Mouse (Mus musculus): ENCODE results near the gene Rnf123. TPM values are rescaled to one million over a fixed set of nuclear protein-coding genes. Genes with fewer than 3 reads are reported as not detected.
"Not testable (repeated sequence)": the region's sequence is repeated elsewhere in the genome, so short reads cannot be mapped to it uniquely, and the experiment has no call there.

Rnf123 gene
- polyA plus RNA-seq, 1 experiment: 393 TPM

DNA sequence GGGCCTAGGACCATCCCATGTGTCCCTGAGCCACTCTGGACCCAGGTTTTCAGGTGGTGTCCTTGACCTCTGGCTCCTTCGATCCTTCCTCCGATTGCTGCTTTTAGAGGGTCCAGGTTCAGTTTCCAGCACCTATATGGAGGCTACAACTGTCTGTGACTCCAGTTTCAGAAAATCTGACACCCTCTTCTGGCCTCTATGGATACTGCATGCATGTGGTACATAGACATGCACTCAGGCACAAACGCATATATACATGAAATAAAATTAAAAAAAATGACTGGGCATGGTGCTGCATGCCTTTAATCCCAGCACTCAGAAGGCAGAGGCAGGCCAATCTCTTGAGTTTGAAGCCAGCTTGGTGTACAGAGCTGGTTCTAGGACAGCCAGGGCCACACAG is 55.3 kb downstream of the Rnf123 start:
- WGBS: 96% methylated on average over 3 of the region's 3 CpGs
- H3K4me1 ChIP-seq (ENCODE audit: control insufficient read depth, insufficient read depth, low read length): no peaks in the 10 kb centered on the region
- TF ChIP-seq POLR2A (IDR thresholded peaks at IDR 0.05; ENCODE audit: borderline replicate concordance, control insufficient read depth, low read depth, low read length) (no peak), CTCF (IDR thresholded peaks at IDR 0.05; ENCODE audit: control insufficient read depth, insufficient read depth, low read length) (no peak)
- no peak overlapping the region for H3K4me3 ChIP-seq (replicated peaks; ENCODE audit: control insufficient read depth, low read depth, low read length)
- no peak overlapping the region for H3K27ac ChIP-seq (ENCODE audit: control insufficient read depth, insufficient read depth, low read depth, low read length, poor library complexity)

DNA sequence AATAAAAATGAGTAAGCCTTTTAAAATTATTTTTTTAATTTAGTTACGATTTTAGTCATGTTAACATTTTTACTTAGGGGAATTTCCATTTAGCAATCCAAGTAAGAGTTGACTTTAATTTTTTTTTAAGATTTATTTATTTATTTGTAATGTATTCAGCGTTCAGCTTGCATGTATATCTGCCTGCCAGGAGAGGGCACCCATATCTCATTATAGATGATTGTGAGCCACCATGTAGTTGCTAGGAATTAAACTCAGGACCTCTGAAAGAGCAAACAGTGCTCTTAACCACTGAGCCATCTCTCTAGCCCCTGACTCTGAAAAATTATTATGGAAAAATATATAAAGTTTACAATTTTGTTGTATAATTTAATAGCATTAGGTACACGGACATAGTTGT is 56.6 kb downstream of the Rnf123 start:
- TF ChIP-seq CTCF (IDR thresholded peaks at IDR 0.05; ENCODE audit: control insufficient read depth, insufficient read depth, low read length) (no peak), POLR2A (IDR thresholded peaks at IDR 0.05; ENCODE audit: borderline replicate concordance, control insufficient read depth, low read depth, low read length) (no peak)
- Histone ChIP-seq H3K27ac (ENCODE audit: control insufficient read depth, insufficient read depth, low read depth, low read length, poor library complexity) (no peak overlapping the region), H3K4me3 (replicated peaks; ENCODE audit: control insufficient read depth, low read depth, low read length) (no peak overlapping the region), H3K4me1 (ENCODE audit: control insufficient read depth, insufficient read depth, low read length) (no peaks in the 10 kb centered on the region)
- WGBS: 79% methylated on average over 3 of the region's 3 CpGs

DNA sequence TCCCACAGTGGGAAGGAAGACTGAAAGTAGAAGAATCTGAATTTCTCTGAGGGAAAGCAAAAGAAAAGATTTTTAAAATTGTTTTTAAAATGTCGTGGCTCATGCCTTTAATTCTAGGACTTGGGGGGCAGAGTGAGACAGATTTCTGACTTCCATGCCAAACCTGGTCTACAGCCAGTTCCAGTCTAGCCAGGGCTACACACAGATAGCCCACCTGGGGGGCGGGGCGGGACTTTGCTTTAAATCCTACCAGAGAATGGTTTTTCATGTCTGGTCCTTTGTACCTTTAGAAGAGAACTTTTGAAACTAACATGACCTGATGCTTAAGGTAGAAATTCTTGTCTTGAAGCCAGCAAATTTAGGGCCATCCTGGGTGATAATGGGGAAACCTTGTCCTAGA is 59.9 kb downstream of the Rnf123 start:
- Histone ChIP-seq H3K27ac (ENCODE audit: control insufficient read depth, insufficient read depth, low read depth, low read length, poor library complexity) (no peak overlapping the region), H3K4me3 (replicated peaks; ENCODE audit: control insufficient read depth, low read depth, low read length) (no peak overlapping the region), H3K4me1 (ENCODE audit: control insufficient read depth, insufficient read depth, low read length) (no peaks in the 10 kb centered on the region)
- TF ChIP-seq POLR2A (IDR thresholded peaks at IDR 0.05; ENCODE audit: borderline replicate concordance, control insufficient read depth, low read depth, low read length): no peak
- no peak for TF ChIP-seq CTCF (IDR thresholded peaks at IDR 0.05; ENCODE audit: control insufficient read depth, insufficient read depth, low read length)
- 81% methylated on average over 3 of the region's 3 CpGs for WGBS

DNA sequence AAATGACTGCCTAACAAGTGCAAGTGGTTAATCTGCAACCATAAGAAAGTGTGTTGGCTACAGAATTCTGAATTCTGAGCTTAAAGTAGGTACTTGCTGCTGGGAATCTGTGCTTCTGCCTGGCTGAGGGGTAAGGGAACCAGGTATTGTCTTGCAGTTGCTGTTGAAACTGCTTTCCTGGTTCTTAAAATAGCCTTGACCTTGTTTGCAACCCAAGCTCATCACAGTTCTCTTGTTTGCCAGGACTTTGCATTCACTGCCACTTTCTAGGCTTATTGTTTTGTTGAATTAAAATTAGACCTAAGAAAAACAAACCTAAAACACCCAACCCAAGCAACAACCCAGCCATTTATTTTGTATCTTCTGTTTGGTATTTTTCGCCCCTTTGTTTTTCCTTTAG is 62.4 kb downstream of the Rnf123 start:
- Histone ChIP-seq H3K27ac (ENCODE audit: control insufficient read depth, insufficient read depth, low read depth, low read length, poor library complexity) (no peak overlapping the region), H3K4me3 (replicated peaks; ENCODE audit: control insufficient read depth, low read depth, low read length) (no peak overlapping the region), H3K4me1 (ENCODE audit: control insufficient read depth, insufficient read depth, low read length) (no peaks in the 10 kb centered on the region)
- TF ChIP-seq POLR2A (IDR thresholded peaks at IDR 0.05; ENCODE audit: borderline replicate concordance, control insufficient read depth, low read depth, low read length): no peak
- no peak for TF ChIP-seq CTCF (IDR thresholded peaks at IDR 0.05; ENCODE audit: control insufficient read depth, insufficient read depth, low read length)
- WGBS: 91% methylated on average over 1 of the region's 1 CpGs

DNA sequence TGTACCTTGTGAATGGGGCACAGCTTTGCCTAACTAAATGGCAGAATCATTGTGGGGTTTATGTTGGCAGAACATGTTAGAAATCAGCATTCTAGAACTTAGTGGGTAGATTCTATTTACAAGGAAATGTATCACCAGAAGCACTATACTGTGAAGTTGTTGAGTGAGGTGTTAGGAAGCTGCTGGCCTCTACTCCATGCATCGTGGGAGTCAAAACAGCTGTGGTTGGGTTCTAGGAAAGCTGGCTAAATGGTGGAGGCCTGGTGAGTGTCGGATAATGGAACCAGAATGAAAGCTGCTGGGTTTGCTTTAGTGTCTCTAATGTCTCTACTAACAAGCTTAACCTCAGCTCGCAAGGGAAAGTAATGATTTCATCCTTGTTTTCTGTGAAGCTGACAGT is 66.0 kb downstream of the Rnf123 start:
- Histone ChIP-seq H3K4me3 (replicated peaks; ENCODE audit: control insufficient read depth, low read depth, low read length) (no peak overlapping the region), H3K4me1 (ENCODE audit: control insufficient read depth, insufficient read depth, low read length) (no peaks in the 10 kb centered on the region), H3K27ac (ENCODE audit: control insufficient read depth, insufficient read depth, low read depth, low read length, poor library complexity) (no peak overlapping the region)
- TF ChIP-seq CTCF (IDR thresholded peaks at IDR 0.05; ENCODE audit: control insufficient read depth, insufficient read depth, low read length): no peak
- TF ChIP-seq POLR2A (IDR thresholded peaks at IDR 0.05; ENCODE audit: borderline replicate concordance, control insufficient read depth, low read depth, low read length): no peak
- 94% methylated on average over 3 of the region's 3 CpGs for WGBS

DNA sequence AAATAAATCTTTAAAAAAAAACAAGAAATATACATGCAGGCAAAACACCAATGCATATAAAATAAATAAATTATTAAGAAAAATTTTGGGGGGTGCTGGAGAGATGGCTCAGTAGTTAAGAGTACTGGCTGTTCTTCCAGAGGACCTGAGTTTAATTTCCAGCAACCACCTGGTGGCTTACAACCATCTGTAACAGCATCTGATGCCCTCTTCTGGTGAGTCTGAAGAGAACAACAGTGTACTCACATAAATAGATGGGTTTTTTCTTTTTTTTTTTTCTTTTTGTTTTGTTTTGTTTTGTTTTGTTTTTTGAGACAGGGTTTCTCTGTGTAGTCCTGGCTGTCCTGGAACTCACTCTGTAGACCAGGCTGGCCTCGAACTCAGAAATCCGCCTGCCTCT is 69.6 kb downstream of the Rnf123 start:
- not testable (repeated sequence) for H3K4me3 ChIP-seq (replicated peaks; ENCODE audit: control insufficient read depth, low read depth, low read length); H3K4me1 ChIP-seq (ENCODE audit: control insufficient read depth, insufficient read depth, low read length); H3K27ac ChIP-seq (ENCODE audit: control insufficient read depth, insufficient read depth, low read depth, low read length, poor library complexity)
- WGBS: 98% methylated on average over 2 of the region's 2 CpGs

DNA sequence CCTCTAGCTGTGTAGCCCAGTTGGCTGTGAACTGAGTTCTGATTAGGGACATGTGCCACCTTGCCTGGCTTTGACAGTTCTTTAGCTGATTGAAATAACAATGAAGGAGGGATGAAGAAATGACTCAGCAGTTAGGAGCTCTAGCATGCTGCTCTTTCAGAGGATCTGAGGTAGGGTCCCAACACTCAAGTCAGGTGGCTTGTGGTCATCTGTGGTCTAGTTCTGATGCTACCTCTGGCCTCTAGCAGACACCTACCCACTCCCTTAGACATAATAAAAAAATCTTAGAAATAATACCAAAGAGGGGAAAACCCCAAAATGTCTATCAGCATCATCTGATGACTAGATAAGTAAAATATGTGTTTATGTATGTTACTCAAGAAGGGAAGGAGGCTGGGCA is 72.8 kb downstream of the Rnf123 start:
- Histone ChIP-seq H3K4me1 (ENCODE audit: control insufficient read depth, insufficient read depth, low read length) (no peaks in the 10 kb centered on the region), H3K27ac (ENCODE audit: control insufficient read depth, insufficient read depth, low read depth, low read length, poor library complexity) (no peak overlapping the region), H3K4me3 (replicated peaks; ENCODE audit: control insufficient read depth, low read depth, low read length) (no peak overlapping the region)
- TF ChIP-seq POLR2A (IDR thresholded peaks at IDR 0.05; ENCODE audit: borderline replicate concordance, control insufficient read depth, low read depth, low read length) (no peak), CTCF (IDR thresholded peaks at IDR 0.05; ENCODE audit: control insufficient read depth, insufficient read depth, low read length) (no peak)

DNA sequence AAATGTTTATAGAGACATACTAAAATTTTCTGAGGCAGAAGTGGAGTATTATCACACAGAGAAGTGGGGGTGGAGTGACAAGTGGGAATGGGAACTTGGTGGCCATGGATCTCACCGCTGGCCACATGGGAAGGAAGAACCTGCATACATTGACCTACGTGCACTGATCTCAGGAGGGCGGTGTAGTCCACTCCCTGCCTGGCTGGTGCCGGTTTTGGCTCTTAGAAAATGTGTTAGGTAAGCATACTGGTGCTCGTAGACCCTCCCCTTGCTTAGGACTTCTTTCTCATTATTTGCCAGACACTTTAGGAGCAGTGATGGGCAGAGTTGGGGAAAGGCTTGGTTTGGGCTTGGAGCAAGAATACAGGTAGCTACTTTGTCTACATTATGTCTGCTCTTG is 75.1 kb downstream of the Rnf123 start:
- H3K4me3 ChIP-seq (replicated peaks; ENCODE audit: control insufficient read depth, low read depth, low read length): no peak overlapping the region
- H3K4me1 ChIP-seq (ENCODE audit: control insufficient read depth, insufficient read depth, low read length): no peaks in the 10 kb centered on the region; the same call in 1 of the 2 replicates
- TF ChIP-seq POLR2A (IDR thresholded peaks at IDR 0.05; ENCODE audit: borderline replicate concordance, control insufficient read depth, low read depth, low read length) (no peak), CTCF (IDR thresholded peaks at IDR 0.05; ENCODE audit: control insufficient read depth, insufficient read depth, low read length) (no peak)
- H3K27ac ChIP-seq (ENCODE audit: control insufficient read depth, insufficient read depth, low read depth, low read length, poor library complexity): no peak overlapping the region
- 83% methylated on average over 5 of the region's 5 CpGs for WGBS

DNA sequence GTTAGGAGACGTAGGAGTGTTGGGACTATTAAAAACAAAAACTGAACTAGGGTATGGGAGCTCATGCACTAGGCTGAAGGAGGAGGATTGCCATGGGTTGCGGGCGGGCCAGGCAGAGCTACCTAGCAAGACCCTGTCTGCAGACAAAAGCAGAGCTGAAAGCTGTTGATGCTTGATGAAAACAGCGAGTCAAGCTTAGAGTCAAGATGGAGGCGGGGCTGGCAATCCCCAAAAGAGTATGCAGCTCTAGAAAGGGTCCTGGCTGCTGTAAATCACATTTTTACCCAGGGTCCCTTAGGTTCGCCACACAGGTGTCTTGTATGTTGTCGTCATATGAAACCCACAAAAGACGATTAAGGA is 79.6 kb downstream of the Rnf123 start:
- H3K4me3 ChIP-seq (replicated peaks; ENCODE audit: control insufficient read depth, low read depth, low read length): peak overlapping the region; percentile 94
- peak overlapping the region; percentile 31 for H3K27ac ChIP-seq (ENCODE audit: control insufficient read depth, insufficient read depth, low read depth, low read length, poor library complexity)
- TF ChIP-seq POLR2A (IDR thresholded peaks at IDR 0.05; ENCODE audit: borderline replicate concordance, control insufficient read depth, low read depth, low read length): no peak
- no peak for TF ChIP-seq CTCF (IDR thresholded peaks at IDR 0.05; ENCODE audit: control insufficient read depth, insufficient read depth, low read length)
- 7% methylated on average over 8 of the region's 8 CpGs for WGBS
- no peaks in the 10 kb centered on the region; the same call in 1 of the 2 replicates for H3K4me1 ChIP-seq (ENCODE audit: control insufficient read depth, insufficient read depth, low read length)

Measured in bone marrow, adult 2 months (tissue).